Mouse (Mus musculus): ENCODE data around the gene Invs. TPM values are rescaled to one million over a fixed set of nuclear protein-coding genes. Genes with fewer than 3 reads are reported as not detected.

The Invs gene
- polyA plus RNA-seq, 1 experiment = 3.4 TPM

DNA sequence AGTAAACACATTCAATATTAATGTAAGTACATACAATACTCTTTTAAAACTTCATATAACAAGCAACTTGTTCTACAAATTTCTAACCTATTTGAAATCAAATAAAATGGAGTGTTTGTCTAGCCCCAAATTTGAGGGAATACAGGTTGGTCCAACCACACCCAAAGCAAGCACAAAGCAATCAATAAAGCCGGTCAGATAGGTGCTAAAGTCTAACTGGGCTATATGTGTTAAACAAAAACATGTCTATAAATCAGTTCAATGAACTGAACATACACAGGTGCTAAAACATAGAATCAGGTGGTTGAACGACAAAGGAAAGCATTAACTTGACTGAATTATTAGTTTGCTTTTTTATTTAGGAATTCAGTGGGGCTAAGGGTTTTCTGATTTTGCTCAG lies 148.5 kb downstream of the Invs start:
- Histone ChIP-seq H3K27ac (ENCODE audit: insufficient read depth, low read length) (no peak overlapping the region), H3K36me3 (ENCODE audit: control insufficient read depth, insufficient read depth, low read length) (peaks cover 35% of the 10 kb centered on the region), H3K4me3 (ENCODE audit: extremely low read depth, insufficient read depth, insufficient read length) (no peak overlapping the region), H3K27me3 (ENCODE audit: control insufficient read depth, insufficient read depth, low read length) (no peaks in the 10 kb centered on the region), H3K4me1 (ENCODE audit: control insufficient read depth, insufficient read depth, insufficient read length) (no peaks in the 10 kb centered on the region)
- DNase-seq (ENCODE audit: low read depth in 1 of 2, low spot score in 2 of 2) = no peak
- 95% methylated on average over 2 of the region's 2 CpGs for WGBS
- TF ChIP-seq POLR2A (IDR thresholded peaks at IDR 0.05; ENCODE audit: low read depth, low read length) = no peak
- TF ChIP-seq CTCF (IDR thresholded peaks at IDR 0.05; ENCODE audit: extremely low read depth, insufficient read depth, insufficient read length, insufficient replicate concordance) = no peak

- Histone ChIP-seq H3K27me3 (ENCODE audit: control insufficient read depth, insufficient read depth, low read length) (no peaks in the 10 kb centered on the region), H3K36me3 (ENCODE audit: control insufficient read depth, insufficient read depth, low read length) (peaks cover 25% of the 10 kb centered on the region), H3K4me1 (ENCODE audit: control insufficient read depth, insufficient read depth, insufficient read length) (no peaks in the 10 kb centered on the region), H3K4me3 (ENCODE audit: extremely low read depth, insufficient read depth, insufficient read length) (no peak overlapping the region), H3K27ac (ENCODE audit: insufficient read depth, low read length) (no peak overlapping the region)
- DNase-seq (ENCODE audit: low read depth in 1 of 2, low spot score in 2 of 2) = no peak
- TF ChIP-seq POLR2A (IDR thresholded peaks at IDR 0.05; ENCODE audit: low read depth, low read length) = no peak
- no peak for TF ChIP-seq CTCF (IDR thresholded peaks at IDR 0.05; ENCODE audit: extremely low read depth, insufficient read depth, insufficient read length, insufficient replicate concordance)
- 100% methylated on average over 2 of the region's 2 CpGs for WGBS
Observed at GRCm38 (mm10) chr4:48454106-48454773, 174.7 kb downstream of the Invs start.

GRCm38 (mm10) chr4:48458436-48458835 lies 178.9 kb downstream of the Invs start:
- Histone ChIP-seq H3K4me3 (ENCODE audit: extremely low read depth, insufficient read depth, insufficient read length) (no peak overlapping the region), H3K27me3 (ENCODE audit: control insufficient read depth, insufficient read depth, low read length) (no peaks in the 10 kb centered on the region), H3K36me3 (ENCODE audit: control insufficient read depth, insufficient read depth, low read length) (peaks cover 25% of the 10 kb centered on the region), H3K4me1 (ENCODE audit: control insufficient read depth, insufficient read depth, insufficient read length) (no peaks in the 10 kb centered on the region), H3K27ac (ENCODE audit: insufficient read depth, low read length) (no peak overlapping the region)
- TF ChIP-seq POLR2A (IDR thresholded peaks at IDR 0.05; ENCODE audit: low read depth, low read length) (no peak), CTCF (IDR thresholded peaks at IDR 0.05; ENCODE audit: extremely low read depth, insufficient read depth, insufficient read length, insufficient replicate concordance) (no peak)
- 97% methylated on average over 6 of the region's 6 CpGs for WGBS
- DNase-seq (ENCODE audit: low read depth in 1 of 2, low spot score in 2 of 2) = no peak

GRCm38 (mm10) chr4:48461060-48461459 lies 181.5 kb downstream of the Invs start:
- no peak for TF ChIP-seq POLR2A (IDR thresholded peaks at IDR 0.05; ENCODE audit: low read depth, low read length)
- no peak for TF ChIP-seq CTCF (IDR thresholded peaks at IDR 0.05; ENCODE audit: extremely low read depth, insufficient read depth, insufficient read length, insufficient replicate concordance)
- H3K4me3 ChIP-seq (ENCODE audit: extremely low read depth, insufficient read depth, insufficient read length) = no peak overlapping the region
- 87% methylated on average over 1 of the region's 1 CpGs for WGBS
- no peaks in the 10 kb centered on the region for H3K4me1 ChIP-seq (ENCODE audit: control insufficient read depth, insufficient read depth, insufficient read length)
- DNase-seq (ENCODE audit: low read depth in 1 of 2, low spot score in 2 of 2) = no peak
- H3K27ac ChIP-seq (ENCODE audit: insufficient read depth, low read length) = no peak overlapping the region
- H3K36me3 ChIP-seq (ENCODE audit: control insufficient read depth, insufficient read depth, low read length) = peaks cover 23% of the 10 kb centered on the region
- H3K27me3 ChIP-seq (ENCODE audit: control insufficient read depth, insufficient read depth, low read length) = no peaks in the 10 kb centered on the region

- H3K27ac ChIP-seq (ENCODE audit: insufficient read depth, low read length) = no peak overlapping the region
- DNase-seq (ENCODE audit: low read depth in 1 of 2, low spot score in 2 of 2) = no peak
- peaks cover 2% of the 10 kb centered on the region; the same call in 1 of the 2 replicates for H3K4me1 ChIP-seq (ENCODE audit: control insufficient read depth, insufficient read depth, insufficient read length)
- no peak overlapping the region for H3K4me3 ChIP-seq (ENCODE audit: extremely low read depth, insufficient read depth, insufficient read length)
- H3K36me3 ChIP-seq (ENCODE audit: control insufficient read depth, insufficient read depth, low read length) = peaks cover 15% of the 10 kb centered on the region
- TF ChIP-seq POLR2A (IDR thresholded peaks at IDR 0.05; ENCODE audit: low read depth, low read length) (no peak), CTCF (IDR thresholded peaks at IDR 0.05; ENCODE audit: extremely low read depth, insufficient read depth, insufficient read length, insufficient replicate concordance) (no peak)
- WGBS = 62% methylated on average over 1 of the region's 1 CpGs
- no peaks in the 10 kb centered on the region for H3K27me3 ChIP-seq (ENCODE audit: control insufficient read depth, insufficient read depth, low read length)
Observed at GRCm38 (mm10) chr4:48470977-48471376, 191.4 kb downstream of the Invs start.

- TF ChIP-seq CTCF (IDR thresholded peaks at IDR 0.05; ENCODE audit: extremely low read depth, insufficient read depth, insufficient read length, insufficient replicate concordance) = no peak
- no peak for TF ChIP-seq POLR2A (IDR thresholded peaks at IDR 0.05; ENCODE audit: low read depth, low read length)
- DNase-seq (ENCODE audit: low read depth in 1 of 2, low spot score in 2 of 2) = no peak
- H3K4me1 ChIP-seq (ENCODE audit: control insufficient read depth, insufficient read depth, insufficient read length) = peaks cover 2% of the 10 kb centered on the region; the same call in 1 of the 2 replicates
- H3K27me3 ChIP-seq (ENCODE audit: control insufficient read depth, insufficient read depth, low read length) = no peaks in the 10 kb centered on the region
- peak overlapping the region; percentile 79; the same call in 1 of the 2 replicates for H3K27ac ChIP-seq (ENCODE audit: insufficient read depth, low read length)
- peaks cover 10% of the 10 kb centered on the region for H3K36me3 ChIP-seq (ENCODE audit: control insufficient read depth, insufficient read depth, low read length)
- 9% methylated on average over 12 of the region's 12 CpGs for WGBS
- peak overlapping the region; percentile 85 for H3K4me3 ChIP-seq (ENCODE audit: extremely low read depth, insufficient read depth, insufficient read length)
Observed at GRCm38 (mm10) chr4:48472052-48472791, 192.7 kb downstream of the Invs start.
